Mouse (Mus musculus): ENCODE data around the gene Gm49661. TPM values are rescaled to one million over a fixed set of nuclear protein-coding genes. Genes with fewer than 3 reads are reported as not detected.

The Gm49661 gene
- total RNA-seq, 2 experiments from 2014 or later = not detected

GRCm38 (mm10) chr8:84967532-84968304 lies 1.5 kb downstream of the Gm49661 start:
- no peak for DNase-seq (ENCODE audit: low spot score in 2 of 2)

GRCm38 (mm10) chr8:84966603-84967002 lies 2.6 kb downstream of the Gm49661 start:
- DNase-seq (ENCODE audit: low spot score in 2 of 2) = no peak

GRCm38 (mm10) chr8:84965731-84966291 lies 3.4 kb downstream of the Gm49661 start:
- peak; percentile 90 to 94 for DNase-seq (ENCODE audit: low spot score in 2 of 2)

GRCm38 (mm10) chr8:84963952-84964351 lies 5.3 kb downstream of the Gm49661 start:
- no peak for DNase-seq (ENCODE audit: low spot score in 2 of 2)

GRCm38 (mm10) chr8:84959811-84960210 lies 9.4 kb downstream of the Gm49661 start:
- no peak for DNase-seq (ENCODE audit: low spot score in 2 of 2)

- DNase-seq (ENCODE audit: low spot score in 2 of 2) = peak; percentile 76 to 84
These were observed 12.5 kb downstream of the Gm49661 start for GRCm38 (mm10) chr8:84956768-84957167.

- DNase-seq (ENCODE audit: low spot score in 2 of 2) = no peak
These were observed 16.5 kb downstream of the Gm49661 start for GRCm38 (mm10) chr8:84952612-84953255.

- no peak for DNase-seq (ENCODE audit: low spot score in 2 of 2)
These were observed 19.5 kb downstream of the Gm49661 start for GRCm38 (mm10) chr8:84949753-84950152.

GRCm38 (mm10) chr8:84947241-84947545 lies 22.0 kb downstream of the Gm49661 start:
- DNase-seq (ENCODE audit: low spot score in 2 of 2) = no peak

- no peak for DNase-seq (ENCODE audit: low spot score in 2 of 2)
These were observed 22.5 kb downstream of the Gm49661 start, which contains the start of gene Rtbdn for GRCm38 (mm10) chr8:84946528-84947240. TSS of gene Rtbdn (plus strand) at chr8:84946991.

GRCm38 (mm10) chr8:84945633-84946527 lies 23.4 kb downstream of the Gm49661 start:
- DNase-seq (ENCODE audit: low spot score in 2 of 2) = peak in 1 of 2 experiments; percentile 58

GRCm38 (mm10) chr8:84945235-84945632 lies 24.0 kb downstream of the Gm49661 start:
- peak; percentile 79 to 87 for DNase-seq (ENCODE audit: low spot score in 2 of 2)

- DNase-seq (ENCODE audit: low spot score in 2 of 2) = peak; percentile 78
These were observed 24.6 kb downstream of the Gm49661 start for GRCm38 (mm10) chr8:84944478-84945160.

GRCm38 (mm10) chr8:84943699-84944098 lies 25.5 kb downstream of the Gm49661 start:
- DNase-seq (ENCODE audit: low spot score in 2 of 2) = no peak

GRCm38 (mm10) chr8:84937620-84938485 lies 31.4 kb downstream of the Gm49661 start:
- no peak for DNase-seq (ENCODE audit: low spot score in 2 of 2)

- peak; percentile 81 to 83 for DNase-seq (ENCODE audit: low spot score in 2 of 2)
These were observed 32.2 kb downstream of the Gm49661 start, which contains the start of gene Mast1 for GRCm38 (mm10) chr8:84936962-84937546. TSS of gene Mast1 (minus strand) at chr8:84937359.

GRCm38 (mm10) chr8:84936041-84936961 lies 32.9 kb downstream of the Gm49661 start:
- no peak for DNase-seq (ENCODE audit: low spot score in 2 of 2)
